Mouse (Mus musculus) liver, embryonic 14.5 days (tissue): ENCODE results near the gene Drd1. TPM values are rescaled to one million over a fixed set of nuclear protein-coding genes. Genes with fewer than 3 reads are reported as not detected.

Source experiments
- ATAC-seq: fragments of 200-750 bp; cut with Nextera tagmentation; 2 replicates; pipeline ENCODE4 v1.8.0; 2017; ENCODE audit warnings: moderate number of reproducible peaks, mild to moderate bottlenecking, moderate library complexity; ENCODE audit not compliant: insufficient read depth
- DNase-seq, 3 experiments: peaks; one replicate each; pipeline ENCODE4 v3.0.0-alpha.2; 2012 to 2013; ENCODE audit warnings: low read depth in 3 of 3, low spot score in 3 of 3
- H3K27ac ChIP-seq: fragments of 300-500 bp; sonication (generic); 2 replicates; pipeline ENCODE4 v1.5.1; 2014; ENCODE audit warnings: moderate library complexity, mild to moderate bottlenecking, control low read depth, inconsistent platforms
- H3K27me3 ChIP-seq: fragments of 300-500 bp; sonication (generic); 2 replicates; pipeline ENCODE4 v1.6.1; 2014; ENCODE audit warnings: mild to moderate bottlenecking, low read length, moderate library complexity; ENCODE audit not compliant: control insufficient read depth, insufficient read depth
- H3K36me3 ChIP-seq: fragments of 300-500 bp; sonication (generic); replicated peaks from 2 replicates; pipeline ENCODE4 v1.6.1; 2014; ENCODE audit warnings: low read depth; ENCODE audit not compliant: control insufficient read depth, insufficient read depth
- H3K4me1 ChIP-seq, 2 experiments: fragments of 200-500 bp in 1 of 2; fragments of 300-500 bp in 1 of 2; sonication (generic) in 1 of 2; replicated peaks; 2 replicates each; pipeline ENCODE4 v1.6.1; 2012 to 2014; ENCODE audit warnings: antibody characterized with exemption in 1 of 2, inconsistent platforms in 1 of 2, low read length in 1 of 2; ENCODE audit not compliant: control insufficient read depth in 2 of 2, insufficient read depth in 2 of 2
- H3K4me2 ChIP-seq: fragments of 300-500 bp; sonication (generic); 2 replicates; pipeline ENCODE4 v1.6.1; 2014; ENCODE audit warnings: low read depth, mild to moderate bottlenecking, control low read depth, moderate library complexity
- H3K4me3 ChIP-seq, 2 experiments: fragments of 200-500 bp in 1 of 2; fragments of 300-500 bp in 1 of 2; sonication (generic) in 1 of 2; 2 replicates each; pipeline ENCODE4 v1.5.1; 2012 to 2014; ENCODE audit warnings: low read depth in 2 of 2, low read length in 2 of 2, mild to moderate bottlenecking in 2 of 2, control low read depth in 1 of 2, inconsistent platforms in 1 of 2, moderate library complexity in 1 of 2; ENCODE audit not compliant: insufficient read depth in 1 of 2
- H3K9ac ChIP-seq: fragments of 300-500 bp; sonication (generic); replicated peaks from 2 replicates; pipeline ENCODE4 v1.6.1; 2014; ENCODE audit warnings: mild to moderate bottlenecking, control low read depth, moderate library complexity
- H3K9me3 ChIP-seq: fragments of 300-500 bp; sonication (generic); 2 replicates; pipeline ENCODE4 v1.6.1; 2016; ENCODE audit warnings: low read length, mixed read lengths; ENCODE audit not compliant: control insufficient read depth
- CTCF ChIP-seq: IDR thresholded peaks from 2 replicates; pipeline ENCODE4 v1.5.1; 2016; ENCODE audit warnings: antibody characterized with exemption, low read depth, control low read depth
- EP300 ChIP-seq: IDR thresholded peaks from 2 replicates; pipeline ENCODE4 v1.6.1; 2016; ENCODE audit warnings: antibody characterized with exemption, low read depth
- WGBS: fragments of 180-500 bp; shearing (Covaris S2); extraction: QIAGEN DNeasy Blood & Tissue Kit; methylation state at CpG from one replicate; pipeline ENCODE4 v1.1.7; 2014; ENCODE audit not compliant: insufficient replicate concordance; 5-methylcytosine and 5-hydroxymethylcytosine counted together
- polyA plus RNA-seq, 2 experiments: library from polyadenylated mRNA; depleted of rRNA in 1 of 2; stranded (reverse) in 1 of 2; unstranded in 1 of 2; fragments of >200 nt; fragmentation: Nextera tagmentation in 1 of 2; extraction: Ambion mirVana in 1 of 2; gene quantifications; 2 replicates each; pipeline versions ENCODE4 v1.2.1 to v1.2.3; 2012 to 2014

The Drd1 gene
- polyA plus RNA-seq, 2 experiments: not detected

GRCm38 (mm10) chr13:54079782-54080759 lies 24.6 kb upstream of the Drd1 start:
- Histone ChIP-seq H3K27ac (no peak overlapping the region), H3K27me3 (no peaks in the 10 kb centered on the region), H3K9me3 (no peaks in the 10 kb centered on the region), H3K9ac (no peak overlapping the region), H3K36me3 (no peaks in the 10 kb centered on the region; the same call in 1 of the 2 replicates), H3K4me3 (no peak overlapping the region), H3K4me1 (peaks cover 0 to 44% of the 10 kb centered on the region in 2 experiments; a peak in 3 of 4 replicates), H3K4me2 (no peak overlapping the region)
- TF ChIP-seq EP300 (no peak), CTCF (no peak)
- DNase-seq (no peak), ATAC-seq (no peak)
- 51% methylated on average over 12 of the region's 12 CpGs for WGBS

GRCm38 (mm10) chr13:54077470-54078174 lies 22.1 kb upstream of the Drd1 start:
- Histone ChIP-seq H3K27me3 (no peaks in the 10 kb centered on the region), H3K4me1 (peaks cover 2 to 47% of the 10 kb centered on the region in 2 experiments; a peak in 3 of 4 replicates), H3K4me2 (no peak overlapping the region), H3K36me3 (no peaks in the 10 kb centered on the region), H3K27ac (no peak overlapping the region), H3K9me3 (no peaks in the 10 kb centered on the region), H3K4me3 (no peak overlapping the region), H3K9ac (no peak overlapping the region)
- ATAC-seq (no peak), DNase-seq (no peak)
- 68% methylated on average over 11 of the region's 11 CpGs for WGBS
- TF ChIP-seq EP300: no peak
- no peak for TF ChIP-seq CTCF

GRCm38 (mm10) chr13:54076762-54077460 lies 21.4 kb upstream of the Drd1 start:
- Histone ChIP-seq H3K4me3 (no peak overlapping the region), H3K27ac (no peak overlapping the region), H3K9ac (no peak overlapping the region), H3K4me1 (peaks cover 2 to 45% of the 10 kb centered on the region in 2 experiments; a peak in 3 of 4 replicates), H3K27me3 (no peaks in the 10 kb centered on the region), H3K36me3 (no peaks in the 10 kb centered on the region), H3K9me3 (no peaks in the 10 kb centered on the region), H3K4me2 (no peak overlapping the region)
- no peak for TF ChIP-seq EP300
- TF ChIP-seq CTCF: no peak
- ATAC-seq (no peak), DNase-seq (no peak)
- WGBS: 76% methylated on average over 11 of the region's 11 CpGs

GRCm38 (mm10) chr13:54076051-54076450 lies 20.5 kb upstream of the Drd1 start:
- WGBS: 87% methylated on average over 6 of the region's 6 CpGs
- H3K4me3 ChIP-seq: no peak overlapping the region
- peaks cover 2 to 42% of the 10 kb centered on the region in 2 experiments; a peak in 3 of 4 replicates for H3K4me1 ChIP-seq
- DNase-seq (no peak), ATAC-seq (no peak)
- H3K9me3 ChIP-seq: no peaks in the 10 kb centered on the region
- H3K9ac ChIP-seq: no peak overlapping the region
- no peak for TF ChIP-seq EP300
- no peak for TF ChIP-seq CTCF
- H3K27me3 ChIP-seq: no peaks in the 10 kb centered on the region
- H3K4me2 ChIP-seq: no peak overlapping the region
- no peaks in the 10 kb centered on the region for H3K36me3 ChIP-seq
- no peak overlapping the region for H3K27ac ChIP-seq
